Mouse (Mus musculus): Measurements from ENCODE around the gene Slc25a13. TPM values are rescaled to one million over a fixed set of nuclear protein-coding genes. Genes with fewer than 3 reads are reported as not detected.

Slc25a13 gene
- 1.1 TPM for polyA plus RNA-seq (2017; shearing (Covaris generic))

GRCm38 (mm10) chr6:6216507-6217285 lies at the start of gene Slc25a13:
TSS of gene Slc25a13 (minus strand) at chr6:6217173.

Data from naive thymus-derived CD4-positive, alpha-beta T cell, adult 5 months (primary cell).